Mouse (Mus musculus): ENCODE results near the gene Whrn.

Gene Whrn

GRCm38 (mm10) chr4:63383474-63383873 is 112.3 kb downstream of the Whrn start:
- no peak for DNase-seq (ENCODE audit: low spot score in 2 of 2)

- DNase-seq (ENCODE audit: low spot score in 2 of 2) = no peak
These were observed 113.0 kb downstream of the Whrn start for GRCm38 (mm10) chr4:63382676-63383369.

GRCm38 (mm10) chr4:63377483-63377882 is 118.3 kb downstream of the Whrn start:
- no peak for DNase-seq (ENCODE audit: low spot score in 2 of 2)

GRCm38 (mm10) chr4:63375367-63375766 is 120.4 kb downstream of the Whrn start:
- no peak for DNase-seq (ENCODE audit: low spot score in 2 of 2)

- DNase-seq (ENCODE audit: low spot score in 2 of 2) = no peak
These were observed 121.5 kb downstream of the Whrn start for GRCm38 (mm10) chr4:63374331-63374730.

- no peak for DNase-seq (ENCODE audit: low spot score in 2 of 2)
These were observed 122.4 kb downstream of the Whrn start for GRCm38 (mm10) chr4:63373404-63373803.

GRCm38 (mm10) chr4:63371890-63372289 is 123.9 kb downstream of the Whrn start:
- DNase-seq (ENCODE audit: low spot score in 2 of 2) = peak; percentile 40 to 49

- DNase-seq (ENCODE audit: low spot score in 2 of 2) = no peak
These were observed 124.9 kb downstream of the Whrn start for GRCm38 (mm10) chr4:63370897-63371296.

- DNase-seq (ENCODE audit: low spot score in 2 of 2) = peak; percentile 94 to 95
These were observed 127.2 kb downstream of the Whrn start for GRCm38 (mm10) chr4:63368577-63368976.

All from right cerebral cortex, adult 2 months (tissue).